9 mouse cellular contexts compared by ENCODE assay signal in the genomic region with DNA sequence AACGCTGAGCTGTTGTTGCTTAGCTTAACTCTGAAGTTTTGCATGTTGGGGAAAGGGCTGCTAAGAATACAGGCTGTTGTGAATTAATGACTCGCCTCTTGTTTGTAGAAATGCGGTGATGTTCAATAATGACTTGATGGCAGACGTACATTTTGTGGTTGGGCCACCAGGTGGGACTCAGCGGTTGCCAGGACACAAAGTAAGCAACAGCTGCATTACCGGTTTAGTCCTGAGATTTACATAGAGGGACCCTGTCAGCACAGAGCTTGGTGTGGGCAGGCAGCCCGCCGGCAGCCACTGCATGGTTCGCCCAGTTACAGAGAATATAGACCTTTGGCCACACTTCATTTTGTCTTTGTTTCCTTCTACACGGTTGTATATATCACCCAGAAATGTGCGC. TPM values are rescaled to one million over a fixed set of nuclear protein-coding genes. Genes with fewer than 3 reads are reported as not detected.
DNase-seq lines count a peak whose midpoint lies in the region; ATAC-seq lines count a peak whose summit lies in the region.
"Had no signal": no experiment of that assay in that cellular context is flagged by ENCODE, and none has a peak within 500 bp of the region (broad histone marks: within the 10 kb centered on the region; RNA-seq: fewer than 3 reads in every experiment).

No protein-coding gene starts in this region.

- peak overlapping the region; percentile 64 for H3K4me2 ChIP-seq in forebrain, embryonic 13.5 days
- H3K4me2 ChIP-seq in forebrain, embryonic 11.5 days (ENCODE audit: low read depth, low read length, severe bottlenecking): no peak overlapping the region
- peak overlapping the region; percentile 71 for H3K4me2 ChIP-seq in heart, embryonic 13.5 days
- peak overlapping the region; percentile 52 for H3K4me2 ChIP-seq in lung, embryonic 16.5 days (ENCODE audit: low read depth, low read length)

- ATAC-seq in forebrain, embryonic 13.5 days: no peak
- no peak for ATAC-seq in forebrain, embryonic 11.5 days (replicated peaks; ENCODE audit: low FRiP score)
- no peak for ATAC-seq in heart, embryonic 13.5 days (ENCODE audit: extremely low read depth, insufficient number of reproducible peaks, low FRiP score, low TSS enrichment)
- peak; percentile 30; the same call in 1 of the 2 replicates for ATAC-seq in lung, embryonic 16.5 days (ENCODE audit: low read depth)

- no peak overlapping the region; the same call in 1 of the 2 replicates for H3K9ac ChIP-seq in forebrain, embryonic 13.5 days
- H3K9ac ChIP-seq in forebrain, embryonic 11.5 days (ENCODE audit: low read length): no peak overlapping the region
- H3K9ac ChIP-seq in heart, embryonic 13.5 days: peak overlapping the region; percentile 75
- peak overlapping the region; percentile 64 for H3K9ac ChIP-seq in lung, embryonic 16.5 days (ENCODE audit: low read length)

- H3K9me3 ChIP-seq in forebrain, embryonic 13.5 days (replicated peaks): no peaks in the 10 kb centered on the region
- no peaks in the 10 kb centered on the region for H3K9me3 ChIP-seq in forebrain, embryonic 11.5 days (ENCODE audit: control insufficient read depth, low read length)
- H3K9me3 ChIP-seq in heart, embryonic 13.5 days: no peaks in the 10 kb centered on the region
- no peaks in the 10 kb centered on the region for H3K9me3 ChIP-seq in lung, embryonic 16.5 days (ENCODE audit: control insufficient read depth, low read length)

- H3K27ac ChIP-seq in forebrain, embryonic 13.5 days: no peak overlapping the region
- H3K27ac ChIP-seq in forebrain, embryonic 11.5 days (ENCODE audit: low read depth, low read length): no peak overlapping the region
- H3K27ac ChIP-seq in heart, embryonic 13.5 days (replicated peaks): peak overlapping the region; percentile 81
- peak overlapping the region; percentile 84 for H3K27ac ChIP-seq in lung, embryonic 16.5 days (ENCODE audit: low read length)

- WGBS in forebrain, embryonic 13.5 days: 54% methylated on average over 11 of the region's 11 CpGs
- WGBS in forebrain, embryonic 11.5 days: 64% methylated on average over 11 of the region's 11 CpGs
- 45% methylated on average over 11 of the region's 11 CpGs for WGBS in heart, embryonic 13.5 days
- WGBS in lung, embryonic 16.5 days: 10% methylated on average over 11 of the region's 11 CpGs

- H3K27me3 ChIP-seq in forebrain, embryonic 13.5 days: no peaks in the 10 kb centered on the region
- no peaks in the 10 kb centered on the region for H3K27me3 ChIP-seq in forebrain, embryonic 11.5 days (ENCODE audit: control insufficient read depth, insufficient read depth, low read length)
- no peaks in the 10 kb centered on the region for H3K27me3 ChIP-seq in heart, embryonic 13.5 days (replicated peaks)
- H3K27me3 ChIP-seq in lung, embryonic 16.5 days (ENCODE audit: control insufficient read depth, insufficient read depth, low read depth, low read length): no peaks in the 10 kb centered on the region

- peak overlapping the region; percentile 41 for H3K4me3 ChIP-seq in forebrain, embryonic 13.5 days
- no peak overlapping the region for H3K4me3 ChIP-seq in forebrain, embryonic 11.5 days (ENCODE audit: low read depth, low read length)
- H3K4me3 ChIP-seq in heart, embryonic 13.5 days: peak overlapping the region; percentile 51
- peak overlapping the region; percentile 64 for H3K4me3 ChIP-seq in lung, embryonic 16.5 days (ENCODE audit: low read length)
- H3K4me3 ChIP-seq: erythroblast, embryonic 14.5 days had no signal

- no peak for DNase-seq in forebrain, embryonic 11.5 days (ENCODE audit: low spot score)
- DNase-seq in brain, adult 2 months (ENCODE audit: low read depth, low spot score): peak; percentile 61
- DNase-seq in right cerebral cortex, adult 2 months (ENCODE audit: low spot score in 2 of 2): no peak
- no peak for DNase-seq in spleen, postnatal 10 days (ENCODE audit: low spot score in 2 of 2)
- DNase-seq in natural killer cell, adult 2 months (ENCODE audit: low spot score in 2 of 2): no peak

- peaks cover 39% of the 10 kb centered on the region for H3K4me1 ChIP-seq in forebrain, embryonic 13.5 days
- H3K4me1 ChIP-seq in forebrain, embryonic 11.5 days (replicated peaks; ENCODE audit: control insufficient read depth, insufficient read depth, low read length): peaks cover 3% of the 10 kb centered on the region; the same call in 1 of the 2 replicates
- peaks cover 59% of the 10 kb centered on the region for H3K4me1 ChIP-seq in heart, embryonic 13.5 days
- peaks cover 34% of the 10 kb centered on the region for H3K4me1 ChIP-seq in lung, embryonic 16.5 days (replicated peaks; ENCODE audit: control insufficient read depth, insufficient read depth, low read length)

- peaks cover 15% of the 10 kb centered on the region for H3K36me3 ChIP-seq in forebrain, embryonic 13.5 days (ENCODE audit: poor library complexity, severe bottlenecking)
- no peaks in the 10 kb centered on the region for H3K36me3 ChIP-seq in forebrain, embryonic 11.5 days (ENCODE audit: control insufficient read depth, insufficient read depth, low read length)
- H3K36me3 ChIP-seq in heart, embryonic 13.5 days: peaks cover 28% of the 10 kb centered on the region
- H3K36me3 ChIP-seq in lung, embryonic 16.5 days (ENCODE audit: control insufficient read depth, insufficient read depth, low read length): peaks cover 21% of the 10 kb centered on the region

RNA-seq across cellular contexts. Expression of gene Btbd3, which starts 23.3 kb away (rescaled TPM):
- polyA plus RNA-seq in forebrain, embryonic 13.5 days (2015; fragmentation: Nextera tagmentation; extraction: Ambion mirVana): 15.9 and 19.9 TPM in 2 replicates
- 14.4 and 14.9 TPM in 2 replicates for polyA plus RNA-seq in forebrain, embryonic 11.5 days (2014; fragmentation: Nextera tagmentation; extraction: Ambion mirVana)
- 8.3 and 8.9 TPM in 2 replicates for polyA plus RNA-seq in heart, embryonic 13.5 days (2015; fragmentation: Nextera tagmentation; extraction: Ambion mirVana)
- 52.8 and 54.3 TPM in 2 replicates for polyA plus RNA-seq in lung, embryonic 16.5 days (2015; fragmentation: Nextera tagmentation; extraction: Ambion mirVana)
- polyA plus RNA-seq: erythroblast, embryonic 14.5 days had no signal

Comparison
In these comparisons a context has a peak if more than half of its experiments do, and no peak if none do; other contexts are left out.
1. H3K27ac ChIP-seq: peak in heart, embryonic 13.5 days (single experiment) and lung, embryonic 16.5 days (single experiment); none in forebrain, embryonic 13.5 days (single experiment) and forebrain, embryonic 11.5 days (single experiment).
2. H3K9ac ChIP-seq: peak in heart, embryonic 13.5 days (single experiment) and lung, embryonic 16.5 days (single experiment); none in forebrain, embryonic 13.5 days (single experiment) and forebrain, embryonic 11.5 days (single experiment).